Mouse (Mus musculus) embryonic fibroblast, embryonic 13.5 days (primary cell): ENCODE results near the gene Icos. TPM values are rescaled to one million over a fixed set of nuclear protein-coding genes. Genes with fewer than 3 reads are reported as not detected.

ENCODE experiments used
- H3K27ac ChIP-seq: 2 replicates; pipeline ENCODE4 v1.5.1; 2012; ENCODE audit warnings: low read length, control low read depth, inconsistent platforms; ENCODE audit not compliant: insufficient read depth
- H3K4me1 ChIP-seq: 2 replicates; pipeline ENCODE4 v1.6.1; 2011; ENCODE audit warnings: low read length; ENCODE audit not compliant: control insufficient read depth, insufficient read depth
- H3K4me3 ChIP-seq: 2 replicates; pipeline ENCODE4 v1.5.1; 2011; ENCODE audit warnings: mild to moderate bottlenecking, control low read depth, low read length; ENCODE audit not compliant: insufficient read depth
- CTCF ChIP-seq: IDR thresholded peaks from 2 replicates; pipeline ENCODE4 v1.5.1; 2011; ENCODE audit warnings: mild to moderate bottlenecking, control low read depth, low read length, moderate library complexity, borderline replicate concordance; ENCODE audit not compliant: insufficient read depth
- POLR2A ChIP-seq: IDR thresholded peaks from 2 replicates; pipeline ENCODE4 v1.6.1; 2011; ENCODE audit warnings: low read depth, mild to moderate bottlenecking, control low read depth, low read length, moderate library complexity
- polyA plus RNA-seq: library from polyadenylated mRNA; stranded (reverse); fragments of >200 nt; gene quantifications from 2 replicates; pipeline ENCODE4 v1.2.4, GENCODE M21; 2011; ENCODE audit warnings: low read depth; ENCODE audit not compliant: missing spikeins, insufficient read length

Icos gene
- polyA plus RNA-seq, 1 experiment: not detected

GRCm38 (mm10) chr1:61035270-61035669 is 57.5 kb downstream of the Icos start:
- no peak overlapping the region for H3K27ac ChIP-seq
- H3K4me3 ChIP-seq: no peak overlapping the region
- no peaks in the 10 kb centered on the region for H3K4me1 ChIP-seq
- TF ChIP-seq CTCF (no peak), POLR2A (no peak)

GRCm38 (mm10) chr1:61038223-61038622 is 60.5 kb downstream of the Icos start:
- H3K4me1 ChIP-seq: peaks cover under 1% of the 10 kb centered on the region; the same call in 1 of the 2 replicates
- 0 out of 2 replicates have a peak overlapping the region, but pooled peaks have one; percentile 40 for H3K27ac ChIP-seq
- no peak overlapping the region for H3K4me3 ChIP-seq
- TF ChIP-seq CTCF: no peak
- no peak for TF ChIP-seq POLR2A

GRCm38 (mm10) chr1:61039310-61039709 is 61.6 kb downstream of the Icos start:
- H3K27ac ChIP-seq: no peak overlapping the region
- no peak for TF ChIP-seq CTCF
- no peak overlapping the region for H3K4me3 ChIP-seq
- H3K4me1 ChIP-seq: peaks cover 2% of the 10 kb centered on the region; the same call in 1 of the 2 replicates

- Histone ChIP-seq H3K27ac (no peak overlapping the region), H3K4me3 (no peak overlapping the region), H3K4me1 (peaks cover 2% of the 10 kb centered on the region; the same call in 1 of the 2 replicates)
- TF ChIP-seq POLR2A (no peak), CTCF (no peak)
Observed at GRCm38 (mm10) chr1:61040401-61040800, 62.7 kb downstream of the Icos start.

GRCm38 (mm10) chr1:61042842-61043241 is 65.1 kb downstream of the Icos start:
- no peak overlapping the region for H3K4me3 ChIP-seq
- peak overlapping the region; percentile 92 for H3K27ac ChIP-seq
- TF ChIP-seq POLR2A: no peak
- TF ChIP-seq CTCF: no peak
- H3K4me1 ChIP-seq: peaks cover 2% of the 10 kb centered on the region; the same call in 1 of the 2 replicates

- H3K4me3 ChIP-seq: no peak overlapping the region
- TF ChIP-seq CTCF (no peak), POLR2A (no peak)
- H3K27ac ChIP-seq: no peak overlapping the region; the same call in 1 of the 2 replicates
- peaks cover 2% of the 10 kb centered on the region; the same call in 1 of the 2 replicates for H3K4me1 ChIP-seq
Observed at GRCm38 (mm10) chr1:61046055-61046705, 68.5 kb downstream of the Icos start.

GRCm38 (mm10) chr1:61047336-61047735 is 69.6 kb downstream of the Icos start:
- peaks cover 2% of the 10 kb centered on the region; the same call in 1 of the 2 replicates for H3K4me1 ChIP-seq
- no peak overlapping the region for H3K4me3 ChIP-seq
- H3K27ac ChIP-seq: no peak overlapping the region
- no peak for TF ChIP-seq CTCF
- TF ChIP-seq POLR2A: no peak

Other genes with a start within 250 kb of the Icos start
- not detected in 2 replicates for gene Ctla4, start 90.9 kb upstream of the Icos start, polyA plus RNA-seq